Mouse (Mus musculus) frontal cortex, postnatal 36 days (tissue): ENCODE results near the gene Lyl1.

Source experiments
- DNase-seq, 2 experiments: peaks; one replicate each; pipeline ENCODE4 v3.0.0; 2022; ENCODE audit warnings: low spot score in 2 of 2

The Lyl1 gene

DNA sequence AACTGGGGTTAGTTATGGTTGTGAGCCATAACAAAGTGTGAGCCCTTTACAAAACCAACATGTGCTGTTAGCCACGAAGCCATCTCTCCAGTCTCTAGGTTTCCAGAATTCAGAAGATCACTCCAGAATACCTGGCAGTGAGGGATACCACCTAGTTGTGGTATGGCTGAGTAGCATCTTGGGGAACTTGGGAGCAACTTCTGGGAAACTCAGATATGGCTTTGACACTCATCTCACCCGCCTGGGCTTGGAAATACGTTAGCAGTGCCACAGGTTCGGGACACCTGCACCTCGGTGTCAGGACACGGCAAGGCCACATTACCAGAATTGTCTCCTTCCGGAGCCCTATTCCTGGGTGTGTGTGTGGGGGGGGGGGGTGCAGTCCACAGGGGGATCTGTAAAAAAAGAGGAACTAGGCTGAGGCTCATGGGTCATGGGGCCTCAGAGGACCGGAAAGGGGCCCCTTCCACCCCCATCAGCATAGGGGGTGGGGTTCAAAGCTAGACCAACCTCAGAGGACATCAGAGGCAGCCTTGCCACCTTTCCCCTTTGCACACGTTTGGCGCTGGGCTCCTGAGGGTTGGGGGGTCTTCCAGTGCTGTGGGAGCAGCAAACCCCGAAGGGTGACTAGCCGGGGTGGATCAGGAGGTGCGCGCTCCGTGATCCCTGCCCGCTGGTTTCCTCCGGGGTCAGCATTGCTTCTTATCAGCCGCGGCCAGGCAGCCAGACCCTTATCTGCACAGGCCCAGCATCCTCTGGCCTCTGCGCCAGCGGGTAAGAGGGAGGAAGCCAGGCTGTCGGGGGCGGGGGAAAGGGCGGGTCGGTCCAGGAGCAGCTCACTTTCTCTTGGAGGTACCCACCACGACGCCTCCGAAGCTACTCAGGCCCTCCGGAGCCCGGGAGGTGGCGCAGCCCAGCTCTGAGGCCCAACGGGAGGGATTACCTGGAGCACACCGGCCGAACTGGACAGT, at the start of gene Lyl1:
TSS of gene Lyl1 (plus strand) at position 517 of the 971 bp plus-strand sequence.
- no peak for DNase-seq

- DNase-seq: no peak
Measured at GRCm38 (mm10) chr8:84653092-84653631, 48.1 kb upstream of the Lyl1 start.

DNA sequence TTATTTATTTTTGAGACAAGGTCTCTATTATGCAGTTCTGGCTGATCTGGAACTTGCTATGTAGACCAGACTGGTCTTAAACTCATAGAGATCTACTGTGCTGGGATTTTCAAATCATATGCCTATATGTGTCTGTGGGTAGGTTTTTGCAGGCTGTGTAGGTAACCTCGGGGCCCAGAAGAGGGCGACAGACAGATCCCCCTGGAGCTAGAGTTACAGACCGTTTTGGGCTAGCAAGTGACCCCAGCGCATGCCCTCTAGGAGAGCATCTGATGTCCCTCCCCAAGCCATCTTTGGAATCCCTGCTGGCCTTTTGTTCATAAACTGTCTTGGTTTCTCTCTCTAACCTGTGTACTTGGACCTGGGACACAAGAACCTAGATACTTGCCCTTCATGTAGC, 46.7 kb upstream of the Lyl1 start:
- DNase-seq: no peak

DNA sequence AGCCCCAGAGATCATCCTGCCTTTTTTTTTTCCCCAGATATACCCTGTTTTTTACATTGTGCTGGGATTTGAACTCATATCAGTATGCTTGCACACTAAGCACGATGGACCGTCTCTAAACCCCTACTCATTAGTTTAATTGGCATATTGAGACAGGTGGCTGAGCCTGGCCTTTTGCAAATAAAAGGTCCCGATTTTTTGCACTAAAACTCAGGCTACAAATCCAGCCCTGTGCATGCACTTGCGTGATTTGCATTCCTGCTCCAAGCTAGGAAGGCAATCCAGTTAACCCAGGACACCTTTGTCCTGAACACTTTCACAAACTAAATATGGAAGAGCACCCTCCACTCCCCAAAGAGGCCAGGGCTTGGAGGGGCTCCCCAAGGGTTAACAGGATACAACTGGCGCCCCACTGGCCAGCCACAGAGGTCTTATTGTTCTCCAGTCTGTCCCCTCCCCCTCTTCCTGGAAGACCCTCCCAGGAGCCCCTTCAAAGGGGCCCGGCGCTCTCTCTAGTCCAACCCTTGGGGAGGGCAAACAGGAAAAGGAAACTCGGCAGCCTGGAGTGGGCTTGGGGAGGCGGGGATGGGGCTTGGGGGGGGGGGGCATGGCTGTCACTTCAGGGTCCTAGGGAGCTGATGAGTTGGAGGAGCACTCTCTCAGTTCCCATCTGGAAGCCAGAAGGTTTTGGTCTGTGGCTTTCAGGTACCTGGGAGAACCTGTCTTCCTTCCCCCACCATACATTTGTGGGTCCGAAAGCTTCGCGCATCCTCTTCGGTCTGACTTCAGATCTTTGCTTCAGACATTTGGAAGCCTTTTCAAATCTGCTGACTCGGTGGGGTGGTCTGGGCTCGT, 45.7 kb upstream of the Lyl1 start:
- no peak for DNase-seq

DNA sequence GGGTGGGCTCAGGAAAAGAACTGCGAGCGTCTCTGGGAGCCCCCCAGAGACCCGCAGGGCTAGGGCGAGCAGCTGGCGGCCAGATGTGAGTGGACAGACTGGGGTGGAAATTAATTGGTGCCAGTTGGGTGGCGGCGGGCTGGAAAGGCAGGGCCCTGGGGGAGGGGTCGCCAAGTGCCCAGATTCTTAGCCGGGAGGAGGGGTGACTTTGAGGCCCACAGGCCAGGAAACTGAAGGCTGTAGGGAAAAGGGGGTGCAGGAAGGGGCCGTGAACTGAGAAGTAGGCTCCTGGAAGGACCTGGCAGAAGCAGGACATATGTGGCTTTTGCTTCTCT, 45.1 kb upstream of the Lyl1 start:
- no peak for DNase-seq

DNA sequence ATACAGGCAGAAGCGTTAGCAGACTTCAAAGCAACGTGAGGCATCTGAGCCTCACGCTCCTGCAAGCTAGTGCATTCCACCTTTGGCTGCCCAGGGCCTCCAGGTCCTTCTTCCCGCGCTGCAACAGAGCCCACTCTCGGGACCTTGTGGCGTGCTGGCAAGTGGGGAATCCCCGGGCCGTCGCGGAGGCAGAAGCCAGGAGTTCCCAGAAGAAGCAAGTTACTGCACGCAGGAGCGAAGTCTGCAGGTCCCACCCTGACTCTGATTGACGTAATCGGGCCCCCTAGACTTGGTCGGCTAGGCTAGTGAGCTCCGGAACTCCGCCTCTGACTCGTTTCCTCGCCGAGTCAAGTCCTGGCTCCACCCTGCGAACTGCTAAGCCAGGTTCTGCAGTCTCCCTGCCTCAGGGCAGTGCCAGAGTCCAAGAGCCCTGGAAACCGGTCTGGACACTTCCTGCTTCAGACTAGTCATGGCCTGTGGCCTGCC, 44.6 kb upstream of the Lyl1 start:
- no peak for DNase-seq

DNA sequence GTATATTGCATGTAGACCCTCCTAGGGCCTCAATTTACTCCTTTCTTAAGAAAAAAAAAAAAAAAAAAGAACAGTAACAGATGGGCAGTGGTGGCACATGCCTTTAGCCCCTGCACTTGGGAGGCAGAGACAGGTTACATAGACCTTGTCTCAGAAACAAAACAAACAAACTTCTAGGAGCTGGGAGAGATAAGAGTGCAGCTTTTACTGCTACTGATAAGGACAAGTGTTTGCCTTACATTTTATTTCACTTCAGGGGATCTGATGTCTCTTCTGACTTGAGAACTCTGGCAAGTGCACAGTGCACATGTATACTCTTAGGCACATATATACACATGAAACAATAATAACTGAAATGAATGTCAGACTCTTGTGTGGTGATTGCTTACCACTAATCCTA, 44.1 kb upstream of the Lyl1 start:
- DNase-seq: no peak

- DNase-seq: no peak
Measured at GRCm38 (mm10) chr8:84657680-84658079, 43.6 kb upstream of the Lyl1 start.

GRCm38 (mm10) chr8:84658951-84659350, 42.3 kb upstream of the Lyl1 start:
- DNase-seq: no peak

DNA sequence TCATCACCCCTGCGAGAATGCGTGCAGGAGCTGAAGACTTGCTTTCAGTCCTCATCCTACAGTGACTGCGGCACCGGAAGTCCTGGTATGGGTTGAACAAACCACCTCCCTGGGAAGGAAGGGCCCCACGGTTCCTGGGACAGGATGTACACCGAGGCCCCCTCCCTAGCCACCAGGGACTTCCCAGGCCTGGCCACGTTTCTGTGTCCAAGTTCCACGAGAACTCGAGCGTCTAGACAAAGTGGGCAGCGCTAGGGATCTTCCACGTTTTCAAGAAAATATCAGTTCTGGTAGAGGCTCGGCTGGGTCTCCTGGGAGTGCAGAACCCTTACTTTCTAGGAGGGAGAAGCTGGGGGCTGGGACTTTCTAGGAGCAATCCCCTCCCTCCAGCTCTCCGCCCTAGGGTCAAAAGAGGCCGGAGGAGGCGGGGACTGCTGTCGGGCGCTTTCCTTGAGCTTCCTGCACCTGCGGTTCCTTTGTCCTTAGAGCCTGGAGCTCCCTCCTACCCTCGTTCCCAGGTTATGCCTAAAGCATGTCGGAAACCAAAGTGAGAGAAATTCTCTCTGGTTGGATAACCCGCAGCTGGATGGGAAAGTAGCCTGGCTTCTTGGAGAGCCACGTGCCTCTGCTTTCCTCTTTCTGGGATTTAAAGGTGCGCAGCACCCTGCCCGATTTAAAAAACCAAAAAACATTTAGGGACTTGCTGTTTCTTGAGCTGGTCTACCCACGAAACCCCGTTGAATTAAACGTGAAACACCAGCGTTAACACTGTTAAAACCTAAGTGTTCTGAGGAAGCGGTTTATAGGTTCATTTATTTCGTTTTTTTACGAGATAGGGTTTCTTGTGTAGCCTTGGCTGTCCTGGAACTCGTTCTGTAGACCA, 41.1 kb upstream of the Lyl1 start:
- DNase-seq: no peak

- no peak for DNase-seq
Measured at GRCm38 (mm10) chr8:84660819-84661457, 40.3 kb upstream of the Lyl1 start.

DNA sequence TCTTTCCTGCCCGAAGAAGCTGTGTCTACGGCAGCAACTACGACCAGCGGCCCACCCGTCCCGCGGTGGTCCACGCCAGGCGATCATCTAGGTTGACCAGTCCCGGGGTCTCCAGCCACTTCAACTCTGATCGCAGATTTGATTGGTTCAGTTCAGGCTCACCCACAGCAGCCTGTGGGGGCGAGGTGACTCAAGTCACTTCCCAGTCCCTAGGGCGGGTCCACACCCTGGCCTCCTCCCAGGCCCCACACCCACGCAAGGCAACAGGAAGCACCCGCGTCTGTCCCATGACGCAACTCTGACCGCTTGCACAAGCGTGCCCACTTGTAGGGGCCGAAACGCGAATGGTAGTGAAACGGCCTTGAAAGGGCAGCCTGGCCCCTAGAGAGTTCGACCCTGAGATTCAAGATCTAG, 39.8 kb upstream of the Lyl1 start:
- peak; percentile 44 to 57 for DNase-seq

GRCm38 (mm10) chr8:84661961-84662571, 39.2 kb upstream of the Lyl1 start:
- DNase-seq: peak in 1 of 2 experiments; percentile 24

DNA sequence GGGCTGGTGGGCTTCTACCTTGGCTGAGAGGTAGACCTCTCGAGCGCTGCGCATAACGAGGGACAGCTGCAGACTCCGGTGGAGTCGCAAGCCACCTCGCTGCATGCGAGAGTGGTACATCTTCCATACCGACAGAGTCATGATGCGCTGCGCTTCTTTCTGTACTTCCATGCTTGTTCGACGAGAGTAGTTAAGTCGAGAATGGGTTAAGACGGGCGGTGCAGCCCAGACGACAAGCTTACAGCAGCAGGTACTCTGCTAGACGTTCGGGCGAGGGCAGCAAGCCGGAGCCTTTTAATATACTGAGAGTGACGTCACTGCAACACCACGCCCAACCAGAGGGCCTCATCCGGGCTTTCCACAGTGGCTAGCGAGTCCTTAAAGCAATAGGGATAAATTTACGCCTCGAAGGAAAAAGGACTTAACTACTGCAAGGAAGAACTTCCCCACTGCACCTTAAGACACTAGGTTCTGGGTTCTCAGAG, 38.6 kb upstream of the Lyl1 start, which contains the start of gene Ier2:
TSS of gene Ier2 (minus strand) at position 272 of the 485 bp plus-strand sequence.
- peak; percentile 95 to 96 for DNase-seq

DNA sequence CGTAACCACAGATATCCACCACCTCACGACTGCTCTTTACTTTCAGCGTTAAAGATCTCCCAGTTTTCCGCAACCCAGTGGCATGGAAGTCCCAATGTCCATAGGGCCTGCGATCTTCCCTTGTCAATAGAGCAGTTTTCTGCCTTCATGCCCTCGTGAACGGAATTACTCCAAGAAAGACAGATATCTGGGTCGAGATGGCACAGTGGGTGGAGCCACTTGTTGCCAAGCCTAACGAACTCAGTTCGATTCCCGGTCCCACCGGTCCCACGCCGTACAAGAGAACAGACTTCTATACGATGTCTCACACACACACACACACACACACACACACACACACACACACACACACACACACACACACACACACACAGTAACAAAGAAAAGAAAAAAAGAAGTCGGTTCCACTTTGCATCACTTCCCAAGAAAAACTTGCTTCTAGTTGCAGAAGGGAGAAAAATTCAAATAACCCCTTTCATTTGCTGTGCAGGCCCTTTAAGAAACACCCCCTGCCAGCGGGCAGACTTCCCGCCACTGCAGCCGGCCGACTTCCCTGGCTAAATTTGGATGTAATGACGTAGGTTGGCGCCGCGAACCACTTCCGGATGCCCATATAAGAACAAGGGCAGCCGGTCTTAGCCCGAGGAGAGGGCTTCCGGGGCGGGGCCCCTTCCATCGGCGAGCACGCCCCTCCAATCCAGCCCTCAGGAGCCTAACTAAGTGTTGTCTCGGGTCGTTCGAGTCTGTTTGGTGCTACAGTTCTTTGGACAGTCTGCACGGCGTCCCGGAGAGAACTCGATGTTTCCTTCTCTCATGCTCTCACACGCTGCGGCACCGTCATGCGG, 37.6 kb upstream of the Lyl1 start:
- peak; percentile 95 to 97 for DNase-seq

DNA sequence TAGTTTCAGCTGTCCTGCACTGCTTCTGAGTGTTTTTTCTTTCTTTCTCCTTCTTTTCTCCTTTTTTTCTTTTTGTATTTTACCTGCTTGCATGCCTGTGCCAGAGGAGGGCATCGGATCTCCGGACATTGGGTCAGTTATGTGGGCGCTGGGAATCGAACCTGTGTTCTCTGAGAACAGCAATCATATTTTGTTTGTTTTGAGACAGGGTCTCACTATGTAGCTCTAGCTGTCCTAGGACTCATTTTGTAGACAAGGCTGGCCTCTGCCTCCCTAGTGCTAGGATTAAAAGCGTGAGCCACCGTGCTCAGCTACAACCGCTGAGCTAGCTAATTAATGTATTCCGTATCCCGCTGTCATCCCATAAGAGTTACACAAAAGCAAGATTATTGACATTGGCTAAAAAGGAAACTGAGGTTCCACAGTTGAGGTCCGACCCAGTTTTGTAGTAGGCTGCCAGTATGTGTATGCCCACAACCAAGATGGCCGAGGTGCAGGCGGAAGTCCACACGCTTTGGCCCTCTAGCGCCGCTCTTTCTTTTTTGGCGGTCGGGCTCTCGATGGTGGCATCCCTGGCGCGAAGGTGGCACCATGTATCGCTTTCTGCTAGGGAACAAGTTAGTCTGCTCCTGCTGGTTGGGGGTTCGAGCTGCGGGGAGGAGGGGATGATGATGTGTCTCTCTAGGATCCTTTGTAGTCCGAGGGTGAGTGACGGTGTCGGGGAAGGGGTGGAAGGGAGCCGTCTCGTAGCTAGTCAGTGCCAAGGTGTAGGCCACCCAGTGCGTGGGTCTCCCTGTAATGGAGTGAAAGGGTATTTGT, 36.5 kb upstream of the Lyl1 start:
- peak; percentile 79 to 82 for DNase-seq

DNA sequence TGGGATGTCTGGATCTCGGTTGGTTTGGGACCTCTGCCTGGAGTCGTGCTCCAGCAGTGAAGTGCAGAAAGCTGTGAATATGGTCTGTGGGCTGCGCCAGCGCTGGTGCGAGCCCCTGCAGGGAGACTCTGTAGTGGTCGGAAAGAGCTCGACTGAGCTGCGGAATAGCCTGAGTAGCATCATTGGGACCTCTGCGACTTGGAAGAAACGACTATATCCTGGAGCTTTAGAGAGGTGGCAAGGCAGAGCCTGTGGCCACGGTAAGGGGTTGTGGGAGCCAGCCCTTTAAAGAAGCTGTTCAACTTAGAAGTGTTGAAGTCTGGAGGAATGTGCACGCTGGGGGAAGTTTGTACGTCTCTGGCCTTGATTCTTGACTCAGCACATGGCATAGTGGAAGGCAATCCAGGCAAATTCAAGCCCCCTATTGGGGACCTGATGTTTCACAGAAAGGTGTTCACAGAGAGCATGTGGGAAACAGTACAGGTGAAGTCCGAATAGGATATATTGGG, 35.8 kb upstream of the Lyl1 start:
- DNase-seq: no peak

- no peak for DNase-seq
Measured at GRCm38 (mm10) chr8:84668081-84668480, 33.2 kb upstream of the Lyl1 start.
